Mouse (Mus musculus) ES-Bruce4 (cell line): ENCODE measurements around the gene H2afz.

Experiments
- CTCF ChIP-seq: IDR thresholded peaks from one replicate; pipeline ENCODE4 v1.8.1; 2011; ENCODE audit warnings: low read depth, low read length
- EP300 ChIP-seq: IDR thresholded peaks from 2 replicates; pipeline ENCODE4 v1.6.1; 2011; ENCODE audit warnings: low read depth, low read length; ENCODE audit not compliant: insufficient read depth

- TF ChIP-seq EP300 (no peak), CTCF (no peak)
Observed at GRCm38 (mm10) chr3:137881093-137881492, 16.8 kb downstream of the H2afz start.
